Mouse (Mus musculus) hindbrain, postnatal 0 days (tissue): ENCODE data around the gene Celf2. TPM values are rescaled to one million over a fixed set of nuclear protein-coding genes. Genes with fewer than 3 reads are reported as not detected.
A peak's percentile ranks its signal among the peaks of the same experiment; 100 is the strongest.

ENCODE experiments used
- ATAC-seq: fragments of 200-750 bp; cut with Nextera tagmentation; 2 replicates; pipeline ENCODE4 v1.8.0; 2017; ENCODE audit warnings: mild to moderate bottlenecking, moderate TSS enrichment, moderate library complexity
- DNase-seq: peaks from one replicate; pipeline ENCODE4 v3.0.0-alpha.2; 2015; ENCODE audit warnings: low spot score
- H3K27ac ChIP-seq: fragments of 300-500 bp; sonication (generic); 2 replicates; pipeline ENCODE4 v1.5.1; 2014; ENCODE audit warnings: mild to moderate bottlenecking
- H3K27me3 ChIP-seq: fragments of 300-500 bp; sonication (generic); 2 replicates; pipeline ENCODE4 v1.6.1; 2014; ENCODE audit warnings: low read length, mixed read lengths; ENCODE audit not compliant: insufficient read depth
- H3K36me3 ChIP-seq: fragments of 300-500 bp; sonication (generic); 2 replicates; pipeline ENCODE4 v1.6.1; 2014; ENCODE audit warnings: low read length, mixed read lengths; ENCODE audit not compliant: insufficient read depth
- H3K4me1 ChIP-seq: fragments of 300-500 bp; sonication (generic); 2 replicates; pipeline ENCODE4 v1.6.1; 2014; ENCODE audit warnings: antibody characterized with exemption, low read length, mixed read lengths; ENCODE audit not compliant: insufficient read depth
- H3K4me2 ChIP-seq: fragments of 300-500 bp; sonication (generic); 2 replicates; pipeline ENCODE4 v1.6.1; 2014; ENCODE audit warnings: low read depth, mild to moderate bottlenecking, low read length, moderate library complexity, mixed read lengths
- H3K4me3 ChIP-seq: fragments of 300-500 bp; sonication (generic); 2 replicates; pipeline ENCODE4 v1.5.1; 2014; ENCODE audit warnings: low read length
- H3K9ac ChIP-seq: fragments of 300-500 bp; sonication (generic); replicated peaks from 2 replicates; pipeline ENCODE4 v1.6.1; 2014; ENCODE audit warnings: mild to moderate bottlenecking, low read length, moderate library complexity, mixed read lengths
- H3K9me3 ChIP-seq: fragments of 300-500 bp; sonication (generic); 2 replicates; pipeline ENCODE4 v1.6.1; 2016; ENCODE audit warnings: low read length, mixed read lengths
- CTCF ChIP-seq: IDR thresholded peaks from 2 replicates; pipeline ENCODE4 v1.5.1; 2016; ENCODE audit warnings: antibody characterized with exemption, control low read depth, low read depth
- WGBS: fragments of 180-500 bp; shearing (Covaris S2); extraction: QIAGEN DNeasy Blood & Tissue Kit; methylation state at CpG from one replicate; pipeline ENCODE4 v1.1.7; 2014; 5-methylcytosine and 5-hydroxymethylcytosine counted together
- polyA plus RNA-seq: library from polyadenylated mRNA; unstranded; fragments of >200 nt; fragmentation: Nextera tagmentation; extraction: Ambion mirVana; gene quantifications from 2 replicates; pipeline ENCODE4 v1.2.1, GENCODE M21; 2015
- total RNA-seq: library from RNA; depleted of rRNA; stranded (reverse); fragments of >200 nt; gene quantifications from 2 replicates; pipeline ENCODE4 v1.2.3, GENCODE M21; 2014

Celf2 gene
- total and polyA plus RNA-seq, 2 experiments from 2014 or later, result 110 to 160 TPM

DNA sequence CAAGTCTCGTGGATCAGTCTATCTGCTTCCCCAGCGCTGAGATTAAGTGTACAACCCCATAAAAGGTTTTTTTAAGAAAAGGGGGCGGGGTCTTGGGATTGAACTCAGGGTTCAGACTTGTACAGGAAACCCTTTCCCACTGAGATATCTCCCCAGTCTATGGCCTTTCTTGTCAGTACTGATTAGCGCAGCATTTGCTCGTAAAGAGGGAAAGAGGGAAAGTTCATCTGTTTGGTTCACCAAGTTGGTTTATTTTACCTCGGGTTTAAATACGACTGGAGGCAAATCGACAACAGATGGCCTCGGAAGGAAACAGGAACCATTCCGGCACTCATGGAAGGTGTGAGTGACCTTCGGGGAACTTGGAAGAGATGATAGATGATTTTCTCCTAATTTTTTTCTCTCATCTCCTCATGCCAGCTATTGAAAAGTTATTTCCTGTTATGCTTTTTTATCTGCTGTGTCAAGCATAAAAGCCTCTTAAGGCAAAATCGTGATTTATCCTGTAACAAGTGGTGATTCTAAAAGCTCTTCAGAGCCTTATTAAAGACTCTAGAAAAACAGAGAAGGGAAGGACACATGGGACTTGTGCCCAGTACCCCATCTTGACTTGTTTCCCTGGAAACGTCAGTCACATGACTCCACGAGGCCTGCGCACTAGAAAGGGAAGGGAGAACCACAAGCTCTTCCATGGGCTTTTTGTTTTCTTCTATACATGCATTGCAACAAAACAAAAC lies 585.5 kb downstream of the Celf2 start:
- H3K9ac ChIP-seq, result no peak overlapping the region
- TF ChIP-seq CTCF, result no peak
- H3K27me3 ChIP-seq, result no peaks in the 10 kb centered on the region
- no peaks in the 10 kb centered on the region for H3K9me3 ChIP-seq
- H3K27ac ChIP-seq, result no peak overlapping the region
- no peaks in the 10 kb centered on the region for H3K36me3 ChIP-seq
- H3K4me1 ChIP-seq, result no peaks in the 10 kb centered on the region
- WGBS, result 65% methylated on average over 15 of the region's 15 CpGs
- H3K4me3 ChIP-seq, result no peak overlapping the region
- no peak overlapping the region for H3K4me2 ChIP-seq
- DNase-seq, result no peak
- no peak for ATAC-seq

- WGBS, result 73% methylated on average over 4 of the region's 4 CpGs
- TF ChIP-seq CTCF, result no peak
- Histone ChIP-seq H3K4me3 (no peak overlapping the region), H3K9ac (no peak overlapping the region), H3K4me1 (no peaks in the 10 kb centered on the region), H3K9me3 (no peaks in the 10 kb centered on the region), H3K27me3 (no peaks in the 10 kb centered on the region), H3K4me2 (no peak overlapping the region), H3K36me3 (no peaks in the 10 kb centered on the region), H3K27ac (no peak overlapping the region)
- ATAC-seq, result no peak
- no peak for DNase-seq
Observed at GRCm38 (mm10) chr2:6915386-6915785, 594.0 kb downstream of the Celf2 start.

GRCm38 (mm10) chr2:6913315-6913714 lies 596.0 kb downstream of the Celf2 start:
- ATAC-seq (no peak), DNase-seq (no peak)
- Histone ChIP-seq H3K27me3 (no peaks in the 10 kb centered on the region), H3K9me3 (no peaks in the 10 kb centered on the region), H3K4me3 (no peak overlapping the region), H3K36me3 (no peaks in the 10 kb centered on the region), H3K4me1 (no peaks in the 10 kb centered on the region), H3K27ac (no peak overlapping the region), H3K9ac (no peak overlapping the region), H3K4me2 (no peak overlapping the region)
- TF ChIP-seq CTCF, result no peak
- 73% methylated on average over 10 of the region's 10 CpGs for WGBS

DNA sequence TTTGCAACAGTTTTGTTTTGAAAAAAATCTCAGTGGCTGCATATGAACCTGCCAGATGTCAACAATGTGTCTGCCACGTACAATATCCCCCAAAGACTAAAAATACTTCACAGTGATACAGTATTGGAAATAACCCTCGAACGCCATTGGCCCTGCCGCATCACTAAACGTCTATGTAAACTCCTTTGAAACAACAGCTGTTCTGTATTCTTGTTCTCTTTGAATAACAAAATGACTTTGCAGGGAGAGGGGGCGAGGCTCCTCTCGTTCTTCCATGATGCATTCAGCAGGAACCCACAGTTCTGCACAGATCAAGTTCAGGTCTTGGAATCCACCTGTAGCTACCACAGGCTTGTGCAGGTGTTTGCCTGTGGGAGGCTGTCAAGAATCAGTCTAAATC lies 597.4 kb downstream of the Celf2 start:
- 39% methylated on average over 7 of the region's 7 CpGs for WGBS
- Histone ChIP-seq H3K9ac (no peak overlapping the region), H3K36me3 (no peaks in the 10 kb centered on the region), H3K27me3 (no peaks in the 10 kb centered on the region), H3K4me2 (no peak overlapping the region), H3K27ac (no peak overlapping the region), H3K4me3 (no peak overlapping the region), H3K4me1 (no peaks in the 10 kb centered on the region), H3K9me3 (no peaks in the 10 kb centered on the region)
- ATAC-seq (no peak), DNase-seq (no peak)
- TF ChIP-seq CTCF, result no peak

GRCm38 (mm10) chr2:6909921-6910320 lies 599.4 kb downstream of the Celf2 start:
- Histone ChIP-seq H3K4me1 (no peaks in the 10 kb centered on the region), H3K4me2 (no peak overlapping the region), H3K27ac (no peak overlapping the region), H3K27me3 (no peaks in the 10 kb centered on the region), H3K36me3 (no peaks in the 10 kb centered on the region), H3K9me3 (no peaks in the 10 kb centered on the region), H3K4me3 (no peak overlapping the region), H3K9ac (no peak overlapping the region)
- TF ChIP-seq CTCF, result no peak
- WGBS, result 67% methylated on average over 7 of the region's 7 CpGs
- ATAC-seq, result no peak
- no peak for DNase-seq

- no peak overlapping the region for H3K4me2 ChIP-seq
- H3K4me1 ChIP-seq, result peaks cover 4% of the 10 kb centered on the region; the same call in 1 of the 2 replicates
- H3K27me3 ChIP-seq, result no peaks in the 10 kb centered on the region
- H3K9ac ChIP-seq, result no peak overlapping the region
- TF ChIP-seq CTCF, result no peak
- H3K9me3 ChIP-seq, result no peaks in the 10 kb centered on the region
- WGBS, result 78% methylated on average over 3 of the region's 3 CpGs
- no peak overlapping the region for H3K27ac ChIP-seq
- no peaks in the 10 kb centered on the region for H3K36me3 ChIP-seq
- no peak for ATAC-seq
- H3K4me3 ChIP-seq, result no peak overlapping the region
- DNase-seq, result no peak
Observed at GRCm38 (mm10) chr2:6904411-6904810, 605.0 kb downstream of the Celf2 start.

DNA sequence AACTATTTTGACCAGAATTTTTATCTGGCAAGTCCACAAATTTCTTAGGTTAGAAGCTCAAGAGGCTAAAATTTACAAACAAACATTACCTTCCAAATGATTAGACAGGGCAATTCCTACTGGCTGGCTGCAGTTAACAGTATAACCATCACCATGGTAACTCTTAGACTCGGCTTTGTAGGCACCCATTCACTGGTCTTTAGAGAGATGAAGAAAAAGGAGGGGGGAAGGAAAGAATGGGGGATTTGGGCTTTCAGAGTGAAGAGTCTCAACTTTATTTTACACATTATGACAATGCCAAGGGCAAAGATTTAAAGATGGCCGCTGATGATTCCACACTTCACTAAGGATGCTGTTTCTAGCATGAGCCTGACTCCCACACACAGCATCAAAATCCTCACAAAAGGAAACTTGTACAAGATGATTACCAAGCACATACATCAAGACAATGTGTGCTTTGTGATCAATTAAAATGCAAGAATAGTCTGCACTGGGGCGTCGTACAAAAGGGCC lies 606.1 kb downstream of the Celf2 start:
- 15% methylated on average over 4 of the region's 4 CpGs for WGBS
- no peak for TF ChIP-seq CTCF
- Histone ChIP-seq H3K4me1 (peaks cover 4% of the 10 kb centered on the region; the same call in 1 of the 2 replicates), H3K36me3 (no peaks in the 10 kb centered on the region), H3K4me2 (peak overlapping the region; percentile 23), H3K9me3 (no peaks in the 10 kb centered on the region), H3K27ac (no peak overlapping the region), H3K4me3 (no peak overlapping the region), H3K9ac (no peak overlapping the region), H3K27me3 (no peaks in the 10 kb centered on the region)
- peak; percentile 34 for DNase-seq
- ATAC-seq, result peak; percentile 73
